Mouse (Mus musculus): Measurements from ENCODE around the gene Ugdh.
A peak's percentile ranks its signal among the peaks of the same experiment; 100 is the strongest.
"Not testable (repeated sequence)": the region's sequence is repeated elsewhere in the genome, so short reads cannot be mapped to it uniquely, and the experiment has no call there.

Ugdh gene

DNA sequence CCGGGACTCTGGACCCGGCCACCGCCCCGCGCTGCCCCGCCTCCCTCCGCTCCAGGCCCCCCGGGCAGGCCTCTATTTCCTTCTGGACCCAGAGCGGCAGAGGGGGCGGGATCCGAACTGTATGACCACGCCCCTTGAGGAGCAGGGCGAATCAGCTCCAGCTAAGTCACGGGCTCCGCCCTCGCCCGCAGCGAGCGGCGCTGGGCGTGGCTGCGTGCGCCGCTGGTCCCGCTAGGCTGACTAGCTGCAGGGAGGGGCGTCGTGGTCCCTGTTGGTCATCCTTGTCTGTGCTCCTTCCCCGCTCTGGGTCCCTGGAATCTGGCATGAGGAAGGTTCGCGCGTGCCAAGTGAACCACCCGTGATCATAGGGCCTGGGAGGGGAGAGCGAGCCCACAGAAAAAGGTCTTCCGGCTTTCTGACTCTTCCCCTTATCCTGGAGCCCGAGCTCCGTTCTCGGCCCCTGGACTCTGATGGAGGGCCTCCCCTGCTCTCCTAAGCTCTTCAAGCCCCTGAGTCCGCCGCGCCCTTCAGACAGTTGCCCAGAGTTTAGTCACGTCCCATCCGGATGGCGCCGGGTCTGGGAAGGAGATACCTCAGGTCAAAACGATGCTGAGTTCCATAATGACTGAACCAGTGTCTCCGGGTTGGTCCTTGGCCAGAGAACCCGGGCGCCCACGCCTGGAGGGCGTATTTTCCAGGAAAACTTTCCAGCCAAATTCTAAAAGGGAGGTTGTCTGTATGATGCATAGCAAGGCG lies at the start of gene Ugdh:
Gene Ugdh (minus strand): TSS at position 144 of the 756 bp plus-strand sequence.
- DNase-seq (ENCODE audit: low spot score), result peak; percentile 99

DNA sequence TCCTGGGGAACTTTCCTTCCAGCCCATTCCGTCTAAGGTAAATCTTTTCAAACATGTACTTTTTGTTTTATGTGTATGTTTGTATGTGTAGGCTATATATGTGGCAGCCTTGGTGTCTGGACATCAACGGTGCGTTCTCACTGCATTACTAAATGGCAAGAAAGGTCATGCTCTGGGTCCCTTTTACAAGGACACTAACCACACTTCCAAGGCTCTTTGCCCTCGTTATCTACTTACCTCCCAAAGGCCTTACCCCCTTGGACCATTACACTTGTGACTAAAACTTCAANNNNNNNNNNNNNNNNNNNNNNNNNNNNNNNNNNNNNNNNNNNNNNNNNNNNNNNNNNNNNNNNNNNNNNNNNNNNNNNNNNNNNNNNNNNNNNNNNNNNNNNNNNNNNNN lies 47.2 kb upstream of the Ugdh start:
- DNase-seq (ENCODE audit: low spot score), result no peak

DNA sequence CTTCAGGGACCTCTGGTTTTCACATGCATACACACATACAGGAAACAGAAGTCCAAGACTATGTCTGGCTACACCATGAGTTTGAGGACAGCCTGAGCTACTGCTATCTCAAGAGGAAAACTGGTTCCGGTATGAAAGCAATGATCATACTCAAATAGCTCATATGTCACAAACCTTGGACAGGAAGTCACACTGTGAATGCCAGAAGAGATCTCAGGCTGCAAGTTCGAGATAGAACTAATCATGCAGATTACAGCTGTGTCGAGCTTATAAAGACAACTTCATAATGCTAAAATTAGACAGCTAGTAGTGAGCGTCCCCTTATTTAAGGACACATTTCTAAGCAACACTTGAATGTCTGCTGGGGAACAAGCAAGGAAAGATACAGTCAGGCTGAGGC lies 44.8 kb upstream of the Ugdh start:
- DNase-seq (ENCODE audit: low spot score), result no peak

DNA sequence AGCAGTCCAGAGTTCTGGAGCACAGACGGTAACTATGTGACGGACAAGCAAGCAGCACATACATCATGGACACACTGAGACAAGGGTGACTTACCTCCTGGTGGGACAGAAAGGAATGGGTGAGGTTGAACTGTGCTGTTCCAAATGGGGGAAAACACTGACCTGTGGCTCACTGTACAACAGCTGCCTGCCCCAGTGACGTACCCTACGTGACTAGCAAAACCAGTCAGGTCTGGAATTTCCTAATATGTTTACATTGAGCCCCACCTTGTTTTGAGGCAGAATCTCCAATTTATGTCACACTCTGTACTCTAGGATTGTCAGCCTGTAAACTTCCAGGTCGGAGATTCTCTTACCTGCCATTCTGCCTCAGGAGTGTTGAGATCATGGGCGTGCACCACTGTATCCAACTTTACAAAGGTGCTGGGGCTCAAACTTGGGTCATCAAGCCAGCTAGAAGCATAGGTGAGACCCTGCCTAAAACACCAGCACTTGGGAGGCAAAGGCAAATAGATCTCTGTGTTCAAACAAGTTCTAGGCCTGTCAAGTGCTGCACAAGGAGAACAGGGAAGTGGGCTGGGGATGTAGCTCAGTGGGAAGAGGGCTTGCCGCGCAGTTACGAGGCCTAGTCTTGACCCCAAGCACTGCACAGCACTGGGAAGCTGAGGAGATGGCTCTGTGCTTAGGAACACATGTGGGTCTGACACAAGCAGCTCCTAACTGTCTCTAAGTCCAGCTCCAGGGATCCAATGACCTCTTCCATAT lies 44.1 kb upstream of the Ugdh start:
- DNase-seq (ENCODE audit: low spot score), result no peak

DNA sequence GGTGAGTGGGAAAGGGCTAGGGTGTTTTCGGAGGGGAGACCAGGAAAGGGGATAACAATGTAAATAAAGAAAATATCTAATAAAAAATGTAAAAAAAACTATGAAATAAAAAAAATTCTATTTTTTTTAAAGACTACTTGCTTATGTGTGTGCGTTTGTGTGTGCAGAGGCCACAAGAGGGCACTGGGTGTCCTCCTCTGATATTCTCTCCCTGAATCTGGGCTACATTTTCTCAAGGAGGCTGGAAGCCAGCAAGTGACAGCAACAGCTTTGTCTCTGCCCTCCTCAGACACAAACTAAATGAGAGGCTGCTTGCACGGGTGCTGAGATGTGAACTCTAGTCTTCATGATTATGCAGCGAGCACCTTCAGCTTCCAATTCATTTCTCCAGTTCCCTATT lies 42.5 kb upstream of the Ugdh start:
- peak; percentile 35 for DNase-seq (ENCODE audit: low spot score)

DNA sequence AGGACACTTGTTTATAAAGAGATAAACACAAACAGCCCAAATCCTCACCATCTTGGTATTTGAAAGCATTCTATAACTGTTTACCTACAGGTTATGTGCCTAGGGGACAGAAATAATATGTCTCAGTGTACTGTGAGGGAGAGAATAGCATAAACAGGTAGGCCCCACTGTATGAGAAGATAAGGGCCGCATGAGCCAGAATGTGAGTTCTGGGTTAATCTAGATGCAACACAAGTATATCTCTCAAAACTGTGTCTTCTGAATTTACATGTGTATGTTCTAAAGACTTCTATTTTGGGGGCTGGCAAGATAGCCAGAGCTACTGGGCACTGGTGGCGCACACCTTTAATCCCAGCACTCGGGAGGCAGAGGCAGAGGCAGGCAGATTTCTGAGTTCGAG lies 41.0 kb upstream of the Ugdh start:
- DNase-seq (ENCODE audit: low spot score), result not testable (repeated sequence)

DNA sequence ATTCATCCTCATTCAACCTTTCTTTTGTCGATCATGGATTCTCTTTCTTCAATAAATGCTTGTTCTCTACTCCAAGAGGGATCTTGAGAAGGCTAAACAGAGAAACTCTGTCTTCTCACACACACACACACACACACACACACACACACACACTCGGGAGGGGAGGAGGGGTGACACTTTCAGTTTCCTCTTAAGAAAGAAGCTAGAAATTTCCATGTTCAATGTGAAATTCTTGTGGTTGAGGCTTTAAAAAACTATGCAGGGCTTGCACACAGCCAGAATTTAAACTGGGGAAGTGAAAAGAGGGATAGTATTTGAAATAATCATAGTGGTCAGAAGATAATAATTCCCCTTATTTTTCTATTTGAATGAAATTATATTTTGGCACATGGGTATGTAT lies 40.1 kb upstream of the Ugdh start:
- DNase-seq (ENCODE audit: low spot score), result no peak

DNA sequence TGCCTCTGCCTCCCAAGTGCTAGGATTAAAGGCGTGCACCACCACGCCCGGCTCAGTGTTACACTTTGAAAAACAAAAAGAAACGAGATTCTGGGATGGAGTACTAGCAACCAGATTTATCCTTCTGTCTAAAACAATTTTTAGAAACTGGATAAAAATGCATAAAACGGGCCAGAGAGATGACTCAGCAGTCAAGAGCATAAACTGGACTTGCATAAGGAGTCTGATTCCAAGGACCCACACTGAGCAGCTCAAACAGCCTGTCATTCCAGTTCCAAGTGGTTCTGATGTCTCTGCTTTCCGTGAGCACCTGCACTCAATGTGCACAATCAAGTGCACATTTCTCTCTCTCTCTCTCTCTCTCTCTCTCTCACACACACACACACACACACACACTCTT lies 34.0 kb upstream of the Ugdh start:
- no peak for DNase-seq (ENCODE audit: low spot score)

DNA sequence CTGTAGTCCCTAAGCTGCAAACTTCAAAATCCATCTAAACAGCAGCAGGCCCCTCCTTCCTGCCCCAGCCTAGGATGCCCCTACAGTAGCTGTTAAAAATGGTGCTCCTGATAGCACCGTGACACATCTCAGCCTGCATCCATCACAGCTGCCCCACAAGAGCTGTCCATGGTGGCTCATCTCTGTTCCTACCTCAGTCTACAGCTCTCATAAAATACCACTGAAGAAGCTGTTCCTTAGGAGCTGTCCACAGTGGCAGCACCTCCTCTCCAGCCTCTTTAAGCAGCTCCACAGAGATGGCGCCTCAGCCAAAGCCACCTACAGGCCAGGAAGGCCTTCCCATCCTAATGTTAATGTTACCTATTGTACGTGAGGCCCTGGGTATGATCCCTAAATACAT lies 31.2 kb upstream of the Ugdh start:
- peak; percentile 39 for DNase-seq (ENCODE audit: low spot score)

DNA sequence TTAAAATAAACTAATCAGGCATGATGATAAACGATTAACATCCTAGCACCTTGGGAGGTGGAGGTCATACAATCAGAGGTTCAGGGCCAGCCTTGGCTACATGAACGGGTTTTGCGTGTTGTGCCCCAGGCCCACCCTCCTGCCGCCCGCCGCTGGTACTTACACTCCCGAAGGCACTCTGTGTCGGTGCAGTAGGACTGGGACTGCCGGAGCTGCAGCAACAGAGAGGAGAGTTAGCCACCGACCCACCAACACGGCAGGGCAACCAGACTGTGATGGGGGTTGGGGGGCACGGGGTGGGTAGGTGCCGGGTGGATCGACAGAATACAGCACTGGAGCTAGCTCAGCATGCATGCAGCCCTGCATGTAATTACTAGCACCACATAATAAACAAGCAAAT lies 24.6 kb upstream of the Ugdh start:
- no peak for DNase-seq (ENCODE audit: low spot score)

DNA sequence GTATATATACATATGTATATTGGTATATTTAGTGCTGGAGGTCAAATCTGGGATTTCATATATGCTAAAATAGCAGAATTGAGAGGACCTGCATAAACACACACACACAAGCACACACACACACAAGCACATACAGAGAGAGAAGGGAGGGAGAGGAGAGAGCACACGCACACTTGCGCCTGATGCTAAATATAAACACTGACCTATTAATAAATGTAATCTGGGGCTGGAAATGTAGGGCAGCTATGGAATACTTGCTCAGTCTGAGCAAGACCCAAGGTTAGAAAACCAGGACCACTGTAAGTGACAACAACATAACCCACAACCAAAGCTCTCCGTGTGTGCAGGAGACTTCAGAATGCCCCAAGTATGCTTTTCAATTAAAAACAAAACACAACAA lies 23.7 kb upstream of the Ugdh start:
- no peak for DNase-seq (ENCODE audit: low spot score)

DNA sequence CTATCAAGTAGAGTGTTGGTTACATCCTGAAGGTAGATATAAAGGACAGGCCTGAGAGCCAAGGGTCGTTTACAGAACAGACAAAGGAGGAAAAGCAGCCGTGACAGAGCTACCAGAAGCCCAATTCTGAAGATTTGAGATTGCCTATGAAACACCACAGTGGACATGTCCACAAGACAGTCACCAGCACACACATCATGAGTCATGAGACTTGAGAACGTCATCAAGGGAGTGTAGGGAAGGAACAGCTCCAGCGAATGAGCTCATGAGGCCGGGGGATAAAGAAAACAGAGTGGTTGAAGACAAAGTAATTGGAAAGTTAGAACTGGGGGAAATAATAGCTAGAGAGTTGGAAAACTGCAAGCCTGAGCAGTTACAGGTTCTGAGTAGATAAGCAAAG lies 22.1 kb upstream of the Ugdh start:
- no peak for DNase-seq (ENCODE audit: low spot score)

DNA sequence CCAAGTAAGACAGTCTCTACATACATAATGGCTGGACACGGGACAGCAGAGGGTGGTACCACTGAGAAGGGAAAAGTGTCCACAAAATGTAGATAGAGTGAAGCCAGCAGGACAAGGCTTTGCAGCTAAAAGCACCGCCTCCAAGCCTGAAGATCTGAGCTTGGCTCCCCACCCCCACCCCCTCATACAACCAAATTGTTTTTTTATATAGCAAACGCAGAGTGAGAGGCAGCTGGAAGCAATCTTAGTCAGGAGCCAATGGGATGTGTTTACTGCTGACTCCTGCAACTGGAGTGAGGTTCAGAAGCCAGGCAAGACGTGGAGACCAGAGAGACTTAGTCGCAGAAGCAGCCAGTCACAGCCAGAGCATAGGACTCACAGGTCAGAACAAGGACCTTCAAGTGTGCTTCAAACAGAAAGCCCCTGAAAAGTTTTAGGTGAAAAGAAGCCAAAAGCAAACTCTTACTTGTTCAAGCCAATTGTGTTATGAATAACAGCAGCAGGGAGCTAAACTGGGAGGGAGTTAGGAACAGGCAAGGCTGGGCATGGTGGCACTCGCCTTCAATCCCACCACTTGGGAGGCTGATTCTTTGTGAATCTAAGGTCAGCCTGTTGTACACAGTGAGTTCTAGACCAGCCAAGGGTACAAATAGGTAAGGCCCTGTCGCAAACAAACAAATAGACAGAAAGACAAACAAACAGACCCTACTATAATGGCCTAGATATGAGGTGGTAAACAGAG lies 21.5 kb upstream of the Ugdh start:
- peak; percentile 31 for DNase-seq (ENCODE audit: low spot score)

DNA sequence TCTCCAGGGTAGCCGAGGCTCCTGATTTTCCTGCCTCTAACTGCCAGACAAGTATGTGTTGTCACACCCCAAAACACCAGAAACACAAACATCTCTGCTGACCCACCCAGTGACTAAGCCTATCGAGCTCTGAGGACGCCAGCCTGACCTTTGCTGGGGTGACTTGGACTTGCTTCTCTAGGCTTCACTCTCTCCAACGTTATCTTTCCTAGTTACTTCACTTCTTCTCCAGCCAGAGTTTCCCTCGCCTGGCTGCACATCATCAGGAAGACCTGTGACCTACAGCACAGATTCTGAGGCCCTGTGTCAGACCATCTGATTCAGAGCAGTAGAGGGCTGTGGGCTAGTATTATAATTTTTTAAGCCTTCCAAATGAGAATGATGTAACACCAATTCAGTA lies 19.0 kb upstream of the Ugdh start:
- DNase-seq (ENCODE audit: low spot score), result no peak

DNA sequence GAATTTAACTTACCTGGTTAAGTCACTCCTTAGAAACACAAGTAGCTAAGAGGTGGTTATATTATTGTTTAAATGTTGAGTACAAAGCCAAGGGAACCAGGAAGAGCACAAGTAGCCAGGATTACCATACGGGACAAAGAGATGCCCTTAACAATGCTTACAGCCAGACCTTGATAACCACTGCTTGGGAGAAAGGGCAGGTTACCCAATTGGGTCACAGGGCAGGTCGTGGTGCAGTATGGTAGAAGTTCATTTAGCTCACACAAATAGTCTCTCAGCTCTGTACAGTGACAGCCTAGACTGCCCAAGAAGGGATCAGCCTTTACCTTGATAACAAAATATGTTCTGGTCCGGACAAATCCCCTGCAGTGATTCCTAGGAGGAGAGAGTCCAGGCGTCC lies 13.2 kb upstream of the Ugdh start:
- no peak for DNase-seq (ENCODE audit: low spot score)

DNA sequence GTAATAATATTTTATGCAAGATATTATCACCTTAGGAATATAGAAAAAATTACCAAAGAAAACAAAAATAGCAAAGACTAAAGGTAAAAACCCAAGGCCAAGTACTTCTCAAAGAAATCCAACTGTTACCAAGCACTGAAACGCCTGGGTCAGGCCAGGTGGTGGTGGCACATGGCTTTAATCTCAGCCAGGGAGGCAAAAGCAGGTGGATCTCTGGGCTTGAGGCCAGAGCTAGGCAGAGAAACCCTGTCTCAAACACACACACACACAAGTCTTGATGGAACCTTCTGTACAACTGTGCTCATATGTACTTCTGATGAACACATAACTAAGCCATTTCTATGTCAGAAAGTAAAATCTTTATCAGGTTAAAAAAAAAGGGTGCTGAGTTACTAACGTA lies 12.1 kb upstream of the Ugdh start:
- DNase-seq (ENCODE audit: low spot score), result no peak

DNA sequence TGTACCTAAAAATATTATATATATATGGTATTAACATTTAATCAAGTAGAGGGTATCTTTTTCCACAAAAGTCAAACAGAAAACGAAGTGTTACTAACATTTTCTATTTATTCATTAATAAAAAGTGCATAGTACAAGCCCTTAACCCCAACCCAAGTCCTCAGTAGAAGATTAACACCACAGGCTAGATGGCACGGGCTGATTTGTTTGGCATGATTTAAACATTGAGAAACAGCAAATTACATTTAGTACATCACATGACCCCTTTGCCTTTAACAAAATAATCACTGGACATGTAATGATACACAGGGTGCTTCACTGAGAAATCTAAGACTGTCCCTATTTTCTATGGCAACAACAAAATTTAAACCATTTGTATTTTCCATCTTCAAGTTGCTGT lies 11.0 kb upstream of the Ugdh start:
- DNase-seq (ENCODE audit: low spot score), result no peak

DNA sequence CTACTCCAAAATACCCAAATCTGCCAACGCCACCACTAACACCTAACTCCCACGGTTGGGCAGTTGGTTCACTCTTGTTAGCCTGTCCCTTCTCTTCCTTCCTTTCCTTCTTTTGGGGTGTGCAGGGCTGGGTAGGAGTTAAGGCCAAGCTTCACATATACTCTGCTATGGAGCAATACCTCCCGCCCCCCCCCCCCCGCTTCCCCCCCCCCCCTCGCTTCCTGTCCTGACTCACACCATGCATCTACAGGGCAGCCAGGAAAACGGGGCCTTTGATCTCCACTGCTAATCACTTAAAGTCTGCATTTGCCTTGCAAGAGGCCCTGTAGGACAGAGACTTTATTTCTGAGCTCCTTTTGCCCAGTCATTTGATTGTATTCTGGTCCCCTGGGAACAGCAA lies 9.2 kb upstream of the Ugdh start:
- no peak for DNase-seq (ENCODE audit: low spot score)

DNA sequence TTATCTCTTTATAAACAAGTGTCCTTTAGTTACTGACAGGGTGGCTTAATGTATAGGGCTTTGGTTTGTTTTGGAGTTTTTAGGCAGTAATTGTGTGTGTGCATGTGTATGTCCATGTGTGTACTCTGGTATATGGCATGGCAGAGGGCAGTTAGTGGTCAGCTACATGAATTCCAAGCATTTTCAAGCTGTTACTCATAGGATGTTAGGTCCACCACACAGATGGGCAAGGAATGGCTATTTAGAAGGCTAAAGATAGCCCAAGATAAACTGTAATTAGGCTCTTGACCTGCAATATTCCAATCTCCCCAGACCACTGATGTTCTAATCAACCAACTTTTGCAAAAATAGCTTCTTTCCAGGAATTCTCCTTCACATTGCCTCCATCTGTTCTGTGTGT lies 2.3 kb upstream of the Ugdh start:
- DNase-seq (ENCODE audit: low spot score), result no peak

DNA sequence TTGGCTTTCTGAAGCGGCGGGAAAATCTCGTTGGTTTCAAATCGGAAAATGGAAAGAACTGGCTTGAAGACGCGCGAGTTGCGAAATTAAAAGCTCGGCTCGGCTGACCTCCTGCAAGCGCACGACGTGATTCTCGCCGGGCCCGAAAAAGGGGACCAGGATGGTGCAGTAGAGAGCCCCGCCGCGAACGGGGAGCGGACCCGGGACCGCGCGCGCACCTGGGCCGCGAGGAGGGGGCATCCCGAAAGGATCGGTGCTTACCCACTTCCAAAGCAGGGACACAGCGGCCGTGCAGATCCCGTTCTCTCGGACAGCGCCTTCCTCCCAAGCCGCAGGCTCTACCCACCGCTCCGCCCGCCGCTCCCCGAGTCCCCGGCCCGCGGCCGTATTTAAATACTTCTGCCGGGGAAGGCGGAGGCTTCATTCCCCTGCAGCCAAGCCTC lies 365 bp downstream of the Ugdh start:
- DNase-seq (ENCODE audit: low spot score), result peak; percentile 22

DNA sequence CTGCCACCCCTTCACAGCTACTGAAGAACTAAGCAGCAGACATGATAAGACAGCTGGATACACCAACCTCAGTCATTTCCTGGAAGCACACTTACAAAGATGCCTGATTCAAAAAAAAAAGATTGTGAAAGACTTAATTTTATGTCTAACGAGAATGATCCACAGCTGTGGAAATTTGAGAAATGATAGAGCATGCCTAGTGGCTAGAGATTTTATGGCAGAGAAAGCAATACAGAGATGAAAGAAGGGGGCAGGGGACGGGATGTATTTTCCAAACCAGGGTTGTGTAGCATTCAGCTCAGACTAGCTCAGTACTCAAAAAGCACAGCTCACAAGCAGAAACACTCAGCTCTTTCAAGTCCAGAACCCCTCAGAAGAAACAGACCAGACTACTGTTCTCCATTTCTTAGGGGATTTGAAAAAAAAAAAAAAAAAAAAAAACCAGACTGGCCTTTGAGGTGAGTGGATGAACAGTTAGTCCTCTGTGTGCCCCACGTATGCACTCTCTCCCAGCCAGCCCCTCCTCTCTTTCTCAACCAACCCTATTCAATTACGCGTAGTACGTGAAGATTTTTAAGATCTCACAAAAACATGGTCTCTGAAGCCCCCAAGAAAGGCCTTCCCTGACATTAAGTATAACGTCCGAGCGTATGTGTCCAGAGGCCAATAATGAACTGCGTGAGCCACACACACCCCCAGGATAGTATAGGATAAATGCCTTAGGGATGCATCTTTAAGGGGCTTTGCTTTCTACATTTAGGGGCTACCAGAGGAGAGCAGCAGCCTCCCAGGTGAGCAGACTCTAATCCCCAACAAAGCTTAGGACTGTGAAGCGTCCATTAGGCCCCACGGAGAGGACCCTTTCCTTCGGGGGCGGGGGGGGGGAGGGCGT lies 1.0 kb downstream of the Ugdh start:
- peak; percentile 35 for DNase-seq (ENCODE audit: low spot score)

DNA sequence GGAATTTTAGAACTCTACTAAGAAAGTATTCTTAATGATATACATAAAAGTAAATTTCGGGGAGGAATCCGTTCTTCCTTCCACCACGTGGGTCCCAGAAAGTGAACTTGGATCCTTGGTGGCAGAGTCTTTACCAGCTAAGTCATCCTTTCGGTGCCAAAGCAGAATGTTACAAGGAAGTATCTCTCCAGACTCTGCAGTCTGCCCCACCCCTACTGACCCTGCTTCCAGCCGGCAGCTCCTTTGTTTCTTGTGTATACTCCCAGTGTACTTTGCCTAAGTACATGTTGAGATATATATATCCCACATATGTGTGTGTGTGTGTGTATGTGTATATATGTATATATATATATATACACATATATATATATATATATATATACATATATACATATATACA lies 6.3 kb downstream of the Ugdh start:
- DNase-seq (ENCODE audit: low spot score), result no peak

All from embryo, embryonic 10 days (tissue).